Mouse (Mus musculus): ENCODE measurements at regions not wholly inside any gene's neighbourhood (a gene's known extent, or its start where the extent isn't known, plus 50 kb on each side); places are given as distances from the start of the nearest gene placed in this dataset.

DNA sequence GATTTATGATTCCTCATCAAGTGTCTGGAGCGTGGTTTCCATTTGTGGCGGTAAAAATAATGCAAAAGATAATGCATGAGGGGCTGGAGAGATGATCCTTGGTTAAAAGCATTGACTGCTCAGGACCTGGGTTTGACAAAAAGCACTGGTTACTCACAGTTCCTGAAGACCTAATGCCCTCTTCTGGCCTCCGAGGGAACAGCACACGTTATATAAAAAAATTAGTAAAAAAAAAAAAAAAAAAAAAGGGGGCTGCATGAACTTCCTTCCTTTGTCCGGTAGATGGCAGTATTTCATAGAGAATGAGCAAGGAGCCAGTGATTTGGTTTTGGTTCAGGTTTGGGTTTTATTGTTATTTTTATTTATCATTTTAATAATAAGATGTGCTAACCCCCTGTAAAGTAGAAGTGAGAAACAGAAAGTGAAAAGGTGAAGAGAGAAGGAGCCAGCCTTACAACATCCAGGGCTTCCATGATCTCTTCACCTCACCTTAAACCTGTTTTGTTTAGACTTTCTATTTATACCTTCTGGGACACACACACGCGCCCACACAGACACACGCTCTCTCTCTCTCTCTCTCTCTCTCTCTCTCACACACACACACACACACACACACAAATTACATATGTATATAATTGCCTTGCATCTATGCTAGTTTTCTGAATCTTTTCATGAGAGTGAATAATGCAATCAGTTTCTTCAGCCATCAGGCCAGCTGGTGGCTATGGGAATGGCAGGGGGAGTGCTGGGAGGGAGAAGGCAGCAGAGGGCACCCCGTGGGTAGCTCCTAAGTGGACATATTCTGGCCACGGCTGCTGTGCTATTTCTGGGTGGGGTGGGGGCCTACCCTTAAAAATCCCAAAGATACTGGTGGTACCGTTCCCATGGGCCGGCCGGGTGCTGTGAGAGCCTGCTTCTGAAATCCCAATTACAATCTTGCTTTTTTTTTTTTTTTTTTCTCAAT is 230.0 kb downstream of the Poteg start:
- DNase-seq (ENCODE audit: low read depth): peak; percentile 8

DNA sequence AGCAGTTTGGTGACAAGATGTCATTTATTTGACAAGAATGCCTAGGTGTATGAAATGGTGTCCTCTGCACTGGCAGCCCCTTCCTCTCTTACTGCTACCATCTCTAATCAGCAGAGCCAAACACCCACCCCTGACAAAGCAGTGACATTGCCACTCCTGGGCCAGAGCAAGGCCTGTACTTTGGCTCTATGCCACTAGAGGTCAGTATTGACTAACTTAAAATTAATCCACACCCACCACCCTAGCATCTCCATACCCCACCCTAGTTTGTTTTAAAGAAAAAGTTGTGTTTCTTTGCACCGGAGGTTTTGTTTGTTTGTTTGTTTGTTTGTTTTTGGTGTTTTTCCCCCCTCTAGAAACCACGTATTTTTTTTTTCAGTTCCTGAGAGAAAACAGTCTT is 231.7 kb downstream of the Poteg start:
- DNase-seq (ENCODE audit: low read depth): no peak

DNA sequence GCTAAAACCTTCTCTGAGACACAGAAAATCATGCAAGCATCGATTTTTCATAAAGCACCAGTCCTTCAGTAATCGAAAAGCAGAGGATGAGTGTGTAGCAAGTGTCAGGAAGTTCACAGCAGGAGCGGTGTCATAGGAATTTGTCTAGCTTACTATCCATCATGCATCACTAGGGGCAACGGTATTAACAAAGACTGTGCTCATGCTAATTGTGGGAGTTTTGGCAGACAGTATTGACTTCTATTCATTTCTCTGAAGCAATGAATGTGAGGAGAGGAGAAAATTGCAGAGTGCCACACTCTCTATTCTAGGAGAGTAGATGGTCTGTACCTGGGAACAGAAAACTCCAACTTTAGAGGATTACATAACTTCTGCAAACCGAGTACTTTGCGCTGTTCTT is 274.5 kb downstream of the Poteg start:
- DNase-seq (ENCODE audit: low read depth): no peak

DNA sequence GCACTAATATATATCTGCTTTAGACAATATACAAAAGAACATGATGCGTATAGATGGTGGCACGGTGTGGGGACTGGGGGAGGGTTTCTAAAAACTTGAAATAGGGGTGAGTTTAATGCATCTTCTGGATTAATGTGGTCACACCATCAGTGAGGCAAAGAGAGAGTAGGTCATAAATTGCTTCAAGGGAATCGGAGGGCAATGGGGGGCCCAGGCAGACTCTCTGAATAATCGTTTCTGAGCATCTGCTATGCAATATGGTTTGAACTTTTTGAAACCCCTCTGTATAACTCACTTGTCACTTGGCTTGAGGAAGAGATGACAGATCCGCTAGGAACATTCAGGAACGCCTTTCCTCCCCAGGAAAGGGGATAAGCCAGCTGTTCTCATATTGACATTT is 322.8 kb downstream of the Poteg start:
- no peak for DNase-seq (ENCODE audit: low read depth)

DNA sequence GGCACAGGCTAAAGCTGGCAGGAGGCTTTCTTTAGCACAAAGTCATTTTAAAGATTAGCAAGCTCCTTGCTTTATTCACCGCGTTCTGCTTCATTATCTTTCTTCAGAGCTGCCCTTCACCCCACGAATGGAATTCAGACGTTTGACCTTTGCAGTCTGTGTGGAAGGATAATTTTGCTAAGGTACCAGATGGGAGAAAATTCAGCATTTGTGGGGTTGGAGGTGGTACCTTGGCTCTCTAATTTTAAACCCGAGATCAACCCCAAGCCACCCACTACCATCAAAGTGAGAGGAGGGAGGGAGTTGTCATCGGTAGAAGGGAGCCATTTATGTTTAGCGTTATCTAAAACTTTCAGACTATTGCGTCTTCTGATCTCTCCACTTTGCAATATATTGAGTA is 323.3 kb downstream of the Poteg start:
- no peak for DNase-seq (ENCODE audit: low read depth)

DNA sequence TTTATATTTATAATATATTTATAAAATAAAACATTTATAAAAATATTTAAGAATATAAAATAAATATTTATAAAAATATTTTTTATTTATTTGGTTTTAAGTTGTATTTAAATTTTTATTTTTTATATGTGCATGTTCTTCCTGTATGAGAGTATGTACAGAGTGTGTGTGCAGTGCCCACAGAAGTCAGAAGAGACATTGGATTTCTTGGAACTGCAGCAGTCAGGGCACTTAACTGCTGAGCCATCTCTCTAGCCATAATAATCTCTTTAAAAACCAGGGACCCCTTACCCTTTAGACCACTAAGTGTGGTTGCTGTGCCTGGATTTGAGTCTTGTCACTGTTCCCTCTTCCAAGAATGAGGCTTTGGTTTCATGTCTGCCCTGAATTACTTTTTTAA is 323.8 kb downstream of the Poteg start:
- no peak for DNase-seq (ENCODE audit: low read depth)

DNA sequence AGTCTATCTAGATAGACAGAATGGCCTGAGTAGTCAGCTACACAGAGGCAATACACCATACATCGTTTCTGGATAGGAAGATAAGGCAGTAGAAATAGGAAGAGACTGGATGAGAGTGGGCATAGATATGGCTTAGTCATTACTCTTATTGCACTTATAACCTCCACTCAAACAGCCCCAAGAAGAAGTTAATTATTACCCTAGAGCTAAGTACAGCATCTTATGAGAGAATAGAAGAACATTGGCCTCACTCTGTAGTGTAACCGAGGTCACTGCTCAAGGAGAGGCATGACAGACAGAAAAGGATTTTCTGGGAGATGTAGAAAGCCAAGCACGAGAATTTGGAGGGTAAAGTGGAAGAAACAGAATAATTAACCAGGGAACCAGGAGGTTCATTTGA is 331.5 kb downstream of the Poteg start:
- no peak for DNase-seq (ENCODE audit: low read depth)

Measured in fibroblast of lung, adult 2 months (primary cell).